Mouse (Mus musculus) limb, embryonic 14.5 days (tissue): ENCODE results near the gene Rbm34. TPM values are rescaled to one million over a fixed set of nuclear protein-coding genes. Genes with fewer than 3 reads are reported as not detected.

Source experiments
- ATAC-seq: fragments of 200-750 bp; cut with Nextera tagmentation; 2 replicates; pipeline ENCODE4 v1.8.0; 2017; ENCODE audit warnings: low read depth, moderate number of reproducible peaks, moderate TSS enrichment; ENCODE audit not compliant: low FRiP score
- DNase-seq: peaks from one replicate; pipeline ENCODE4 v3.0.0-alpha.2; 2015; ENCODE audit warnings: low spot score
- H3K27ac ChIP-seq: fragments of 300-500 bp; sonication (generic); replicated peaks from 2 replicates; pipeline ENCODE4 v1.5.1; 2014; ENCODE audit warnings: low read depth, mild to moderate bottlenecking, low read length, moderate library complexity, mixed read lengths
- H3K27me3 ChIP-seq: fragments of 300-500 bp; sonication (generic); 2 replicates; pipeline ENCODE4 v1.6.1; 2014; ENCODE audit warnings: low read length, mixed read lengths; ENCODE audit not compliant: control insufficient read depth, insufficient read depth
- H3K36me3 ChIP-seq: fragments of 300-500 bp; sonication (generic); 2 replicates; pipeline ENCODE4 v1.6.1; 2014; ENCODE audit warnings: mild to moderate bottlenecking, low read length, moderate library complexity, mixed read lengths; ENCODE audit not compliant: control insufficient read depth, insufficient read depth
- H3K4me1 ChIP-seq: fragments of 300-500 bp; sonication (generic); 2 replicates; pipeline ENCODE4 v1.6.1; 2014; ENCODE audit warnings: antibody characterized with exemption, low read length, mixed read lengths; ENCODE audit not compliant: control insufficient read depth, insufficient read depth
- H3K4me2 ChIP-seq: fragments of 300-500 bp; sonication (generic); replicated peaks from 2 replicates; pipeline ENCODE4 v1.6.1; 2014; ENCODE audit warnings: low read depth, mild to moderate bottlenecking, low read length, moderate library complexity; ENCODE audit not compliant: severe bottlenecking
- H3K4me3 ChIP-seq: fragments of 300-500 bp; sonication (generic); replicated peaks from 2 replicates; pipeline ENCODE4 v1.5.1; 2014; ENCODE audit warnings: low read length
- H3K9ac ChIP-seq: fragments of 300-500 bp; sonication (generic); 2 replicates; pipeline ENCODE4 v1.6.1; 2014; ENCODE audit warnings: mild to moderate bottlenecking, low read depth, low read length, moderate library complexity; ENCODE audit not compliant: severe bottlenecking
- H3K9me3 ChIP-seq: fragments of 300-500 bp; sonication (generic); 2 replicates; pipeline ENCODE4 v1.6.1; 2016; ENCODE audit warnings: low read length; ENCODE audit not compliant: control insufficient read depth
- POLR2A ChIP-seq: fragments of 200-500 bp; IDR thresholded peaks from 2 replicates; pipeline ENCODE4 v1.8.0; 2012; ENCODE audit warnings: inconsistent platforms, mild to moderate bottlenecking, moderate library complexity, borderline replicate concordance; ENCODE audit not compliant: insufficient read depth, insufficient read length; ENCODE audit errors: extremely low read depth
- WGBS: fragments of 180-500 bp; shearing (Covaris S2); extraction: QIAGEN DNeasy Blood & Tissue Kit; methylation state at CpG from one replicate; pipeline ENCODE4 v1.1.7; 2014; 5-methylcytosine and 5-hydroxymethylcytosine counted together
- polyA plus RNA-seq, 2 experiments: library from polyadenylated mRNA; depleted of rRNA in 1 of 2; stranded (reverse) in 1 of 2; unstranded in 1 of 2; fragments of >200 nt; fragmentation: Nextera tagmentation in 1 of 2; extraction: Ambion mirVana in 1 of 2; gene quantifications; 2 replicates each; pipeline versions ENCODE4 v1.2.1 to v1.2.3; 2012 to 2014

Rbm34 gene
- polyA plus RNA-seq, 2 experiments: 12.8 to 25.9 TPM

DNA sequence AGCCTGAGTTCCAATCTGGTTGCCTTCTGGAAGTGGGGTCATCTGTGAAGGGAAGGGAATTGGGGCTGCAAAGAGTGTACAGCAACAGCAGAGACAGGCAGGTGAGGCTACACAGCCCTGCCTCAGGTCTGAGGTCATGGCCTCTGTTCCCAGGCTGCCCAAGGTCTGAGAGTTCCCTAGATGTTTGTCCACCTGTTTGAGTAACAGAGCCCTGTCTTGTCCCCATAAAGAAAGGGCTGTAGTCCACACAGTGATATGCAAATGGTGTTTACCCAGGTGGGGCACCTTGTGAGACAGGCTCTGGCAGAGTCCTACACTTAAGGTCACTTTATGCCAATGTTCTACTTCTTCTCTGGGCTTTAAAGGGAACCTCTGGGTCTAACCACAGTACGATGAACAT, 69.3 kb downstream of the Rbm34 start:
- Histone ChIP-seq H3K36me3 (no peaks in the 10 kb centered on the region), H3K27ac (no peak overlapping the region), H3K4me3 (no peak overlapping the region), H3K4me1 (no peaks in the 10 kb centered on the region), H3K9me3 (no peaks in the 10 kb centered on the region), H3K27me3 (no peaks in the 10 kb centered on the region), H3K9ac (no peak overlapping the region), H3K4me2 (no peak overlapping the region)
- TF ChIP-seq POLR2A: no peak
- no peak for DNase-seq
- ATAC-seq: no peak
- 87% methylated on average over 1 of the region's 1 CpGs for WGBS

DNA sequence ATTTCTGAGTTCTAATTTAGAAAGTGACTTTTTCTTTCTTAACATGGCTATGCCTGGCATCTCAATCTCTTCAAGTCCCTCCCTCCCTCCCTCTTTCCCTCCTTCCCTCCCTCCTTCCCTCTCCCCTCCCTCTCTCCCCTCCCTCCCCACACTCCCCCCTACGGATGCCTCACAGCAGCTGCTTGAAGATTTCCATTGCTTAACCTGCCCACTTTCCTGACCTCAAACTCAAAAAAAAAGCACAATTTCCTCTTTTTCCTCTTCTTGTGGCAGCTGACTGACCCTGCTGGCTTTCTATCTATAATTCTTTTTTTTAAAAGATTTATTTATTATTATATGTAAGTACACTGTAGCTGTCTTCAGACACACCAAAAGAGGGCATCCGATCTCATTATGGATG, 69.8 kb downstream of the Rbm34 start:
- 65% methylated on average over 2 of the region's 2 CpGs for WGBS
- ATAC-seq (no peak), DNase-seq (no peak)
- Histone ChIP-seq H3K9ac (no peak overlapping the region), H3K4me2 (no peak overlapping the region), H3K9me3 (no peaks in the 10 kb centered on the region), H3K36me3 (no peaks in the 10 kb centered on the region), H3K4me1 (no peaks in the 10 kb centered on the region), H3K27ac (no peak overlapping the region), H3K27me3 (no peaks in the 10 kb centered on the region), H3K4me3 (no peak overlapping the region)
- no peak for TF ChIP-seq POLR2A

Other genes with a start within 250 kb of the Rbm34 start
- gene Tomm20, start 25.2 kb downstream of the Rbm34 start, polyA plus RNA-seq (2012; rRNA removed): 75.8 and 251 TPM in 2 replicates
- 208 and 210 TPM in 2 replicates for gene Tomm20, start 25.2 kb downstream of the Rbm34 start, polyA plus RNA-seq (2014; fragmentation: Nextera tagmentation; extraction: Ambion mirVana)
- 39.1 and 46.6 TPM in 2 replicates for gene Pard3, start 92.8 kb upstream of the Rbm34 start, polyA plus RNA-seq (2012; rRNA removed)
- gene Pard3, start 92.8 kb upstream of the Rbm34 start, polyA plus RNA-seq (2014; fragmentation: Nextera tagmentation; extraction: Ambion mirVana): 43.3 and 45.7 TPM in 2 replicates